Mouse (Mus musculus): ENCODE measurements around the gene Adamts20. TPM values are rescaled to one million over a fixed set of nuclear protein-coding genes. Genes with fewer than 3 reads are reported as not detected.

Gene Adamts20
- polyA plus RNA-seq, 1 experiment from 2014 or later, result 4.0 TPM

DNA sequence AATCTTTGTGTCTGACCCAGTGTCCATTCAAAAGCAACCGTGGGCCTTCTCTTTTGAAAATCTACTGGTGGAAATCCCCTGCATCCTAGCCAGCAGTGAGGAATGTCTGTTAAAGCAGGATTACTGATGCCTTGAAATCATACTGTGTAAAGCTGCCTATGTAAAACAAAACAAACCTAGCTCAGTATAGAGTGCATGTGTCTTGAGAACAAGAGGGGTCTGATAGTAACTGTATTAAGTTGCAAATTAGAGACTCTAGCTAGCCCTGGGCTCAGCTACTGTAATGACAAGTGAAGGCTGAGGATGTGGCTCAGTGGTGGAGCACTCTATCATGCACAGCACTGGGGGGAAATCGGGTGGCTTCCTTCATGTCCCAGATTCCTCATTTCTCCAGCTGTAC, 22.2 kb downstream of the Adamts20 start:
- no peaks in the 10 kb centered on the region for H3K9me3 ChIP-seq
- no peak overlapping the region for H3K27ac ChIP-seq (replicated peaks)
- H3K9ac ChIP-seq, result no peak overlapping the region
- 48% methylated on average over 2 of the region's 2 CpGs for WGBS
- ATAC-seq (ENCODE audit: low read depth), result no peak
- H3K4me3 ChIP-seq, result no peak overlapping the region
- H3K4me1 ChIP-seq (replicated peaks), result peaks cover 23% of the 10 kb centered on the region
- H3K36me3 ChIP-seq, result no peaks in the 10 kb centered on the region
- H3K27me3 ChIP-seq, result no peaks in the 10 kb centered on the region
- H3K4me2 ChIP-seq, result no peak overlapping the region

DNA sequence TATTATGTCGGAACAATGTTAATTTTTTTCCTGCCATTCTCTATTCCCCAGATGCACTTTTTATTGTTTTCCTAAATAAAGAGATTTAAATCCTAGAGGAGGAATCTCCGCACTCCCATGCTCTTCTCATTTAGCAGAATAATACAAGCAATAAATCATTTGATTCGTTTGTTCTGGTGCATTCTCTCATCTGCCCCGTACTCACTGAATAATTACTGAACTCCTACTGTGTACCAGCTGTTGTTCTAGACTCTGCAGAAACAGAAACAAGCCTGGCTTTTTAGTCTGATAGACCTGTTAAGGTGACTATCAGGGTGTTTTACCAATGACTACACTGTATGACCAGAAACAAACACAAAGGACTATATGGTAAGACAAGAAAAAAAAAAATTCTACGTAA, 29.7 kb downstream of the Adamts20 start:
- Histone ChIP-seq H3K9ac (no peak overlapping the region), H3K36me3 (no peaks in the 10 kb centered on the region), H3K27ac (replicated peaks) (no peak overlapping the region), H3K9me3 (no peaks in the 10 kb centered on the region), H3K4me1 (replicated peaks) (peaks cover 6% of the 10 kb centered on the region; the same call in 1 of the 2 replicates), H3K27me3 (no peaks in the 10 kb centered on the region), H3K4me3 (no peak overlapping the region), H3K4me2 (no peak overlapping the region)
- peak; percentile 85 for ATAC-seq (ENCODE audit: low read depth)
- 28% methylated on average over 5 of the region's 5 CpGs for WGBS

DNA sequence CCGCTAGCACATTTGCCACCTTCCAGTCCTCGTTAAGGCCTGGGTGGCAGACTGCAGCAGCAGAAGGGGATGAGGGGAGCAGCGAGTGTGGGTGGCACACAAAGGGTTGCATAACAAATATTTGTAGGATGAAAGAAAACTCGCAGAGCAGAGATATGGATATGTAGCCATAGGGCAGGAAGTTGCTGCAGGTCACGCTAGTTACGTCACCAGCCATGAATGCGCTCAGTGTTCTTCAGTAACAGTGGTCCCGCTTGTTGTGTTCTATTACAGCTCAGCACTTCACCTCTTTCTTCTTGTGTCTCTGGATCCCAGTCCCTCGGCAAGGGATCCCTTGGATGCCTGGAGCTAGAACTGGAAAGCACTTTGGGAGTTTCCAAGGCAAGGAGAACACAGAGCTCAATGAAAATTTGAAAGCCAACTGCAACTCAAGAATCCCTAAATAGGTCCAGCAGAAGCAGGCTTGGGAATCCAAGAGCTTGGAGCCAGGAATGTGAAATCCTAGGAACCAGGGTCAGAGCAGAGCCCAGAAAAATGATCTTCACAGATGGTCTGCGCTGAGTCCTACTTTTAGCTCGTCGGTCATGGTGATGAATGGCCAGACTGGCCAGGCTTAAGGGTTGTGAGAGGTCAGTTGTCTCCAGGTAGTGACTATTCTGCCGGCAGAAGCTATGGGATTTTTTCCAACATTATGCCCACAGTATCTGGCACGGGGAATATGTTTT, 34.4 kb downstream of the Adamts20 start:
- no peak for ATAC-seq (ENCODE audit: low read depth)
- Histone ChIP-seq H3K27me3 (no peaks in the 10 kb centered on the region), H3K4me3 (no peak overlapping the region), H3K4me1 (replicated peaks) (0 out of 2 replicates have a peak, but pooled peaks cover 3% of the 10 kb centered on the region), H3K9me3 (no peaks in the 10 kb centered on the region), H3K27ac (replicated peaks) (no peak overlapping the region), H3K36me3 (no peaks in the 10 kb centered on the region), H3K4me2 (no peak overlapping the region), H3K9ac (no peak overlapping the region)
- 74% methylated on average over 14 of the region's 14 CpGs for WGBS

DNA sequence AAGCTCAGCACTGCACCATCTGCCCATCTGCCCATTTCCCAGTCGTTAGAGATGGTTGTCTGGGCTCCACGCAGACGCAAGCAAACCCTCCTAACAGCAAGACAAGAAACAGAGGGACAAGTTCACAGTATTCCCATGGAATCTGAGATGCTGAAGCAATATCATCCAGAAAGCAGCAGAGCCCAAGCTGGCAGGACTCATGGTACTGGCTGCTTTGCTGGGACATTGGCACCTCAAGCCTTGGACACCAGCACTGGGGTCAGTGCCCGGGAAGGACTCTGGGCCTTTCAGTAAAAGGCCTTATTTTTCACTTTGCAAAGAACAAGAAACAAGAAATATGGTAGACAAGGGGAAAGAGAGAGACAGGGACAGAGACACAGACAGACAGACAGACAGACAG, 36.5 kb downstream of the Adamts20 start:
- ATAC-seq (ENCODE audit: low read depth), result no peak
- H3K4me2 ChIP-seq, result no peak overlapping the region
- H3K27ac ChIP-seq (replicated peaks), result no peak overlapping the region
- no peaks in the 10 kb centered on the region for H3K9me3 ChIP-seq
- 0 out of 2 replicates have a peak, but pooled peaks cover 3% of the 10 kb centered on the region for H3K4me1 ChIP-seq (replicated peaks)
- H3K9ac ChIP-seq, result no peak overlapping the region
- H3K4me3 ChIP-seq, result no peak overlapping the region
- 89% methylated on average over 4 of the region's 4 CpGs for WGBS
- no peaks in the 10 kb centered on the region for H3K36me3 ChIP-seq
- H3K27me3 ChIP-seq, result no peaks in the 10 kb centered on the region

DNA sequence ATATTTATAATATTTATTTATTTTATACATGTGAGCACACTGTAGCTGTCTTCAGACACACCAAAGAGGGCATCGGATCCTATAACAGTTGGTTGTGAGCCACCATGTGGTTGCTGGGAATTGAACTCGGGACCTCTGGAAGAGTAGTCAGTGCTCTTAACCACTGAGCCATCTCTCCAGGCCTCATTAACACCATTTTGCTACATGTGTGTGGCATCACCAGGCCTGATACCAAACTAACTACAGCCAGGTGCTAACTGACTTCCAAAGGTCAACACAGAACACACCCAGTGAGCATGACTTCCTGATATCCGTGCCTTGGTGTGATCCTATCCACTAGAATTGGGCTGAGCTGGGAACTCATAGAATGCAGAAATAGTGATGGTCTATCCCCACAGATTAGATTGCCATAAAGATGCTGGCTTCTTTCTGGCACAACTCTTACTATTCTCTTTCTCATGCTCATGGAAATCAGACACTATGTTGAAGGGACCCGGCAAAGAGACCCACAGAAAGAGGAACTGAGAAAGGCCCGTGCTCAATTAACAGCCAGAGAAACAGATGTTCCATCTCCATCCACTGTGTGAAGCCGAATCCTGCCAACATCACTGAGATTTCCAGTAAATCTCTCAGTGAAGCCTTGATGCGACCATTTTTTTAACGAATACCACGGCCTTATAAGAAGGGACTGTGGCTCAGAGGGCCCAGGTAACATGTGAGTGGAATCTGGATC, 37.6 kb downstream of the Adamts20 start:
- no peaks in the 10 kb centered on the region for H3K9me3 ChIP-seq
- 89% methylated on average over 9 of the region's 9 CpGs for WGBS
- ATAC-seq (ENCODE audit: low read depth), result no peak
- H3K9ac ChIP-seq, result no peak overlapping the region
- H3K27ac ChIP-seq (replicated peaks), result no peak overlapping the region
- no peaks in the 10 kb centered on the region for H3K36me3 ChIP-seq
- H3K4me1 ChIP-seq (replicated peaks), result 0 out of 2 replicates have a peak, but pooled peaks cover 3% of the 10 kb centered on the region
- no peaks in the 10 kb centered on the region for H3K27me3 ChIP-seq
- no peak overlapping the region for H3K4me3 ChIP-seq
- no peak overlapping the region for H3K4me2 ChIP-seq

DNA sequence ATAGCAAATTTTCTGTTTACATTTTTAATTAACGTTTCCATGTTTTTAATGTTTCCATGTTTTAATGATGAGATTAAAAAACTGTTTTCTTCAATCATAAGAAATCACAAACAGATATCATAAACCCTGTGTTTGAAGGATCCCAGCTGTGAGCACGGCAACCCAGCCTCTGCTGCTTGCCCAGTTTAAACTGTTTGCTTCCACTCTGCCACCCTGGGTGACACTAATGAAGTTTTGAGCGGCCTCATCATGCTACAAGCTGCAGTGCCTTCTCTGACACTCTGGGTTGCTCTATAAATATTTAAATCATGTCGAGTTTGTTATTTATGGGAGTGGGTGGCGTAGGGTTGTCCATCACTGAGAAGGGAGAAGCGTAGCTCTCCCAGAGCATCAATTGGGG, 44.7 kb downstream of the Adamts20 start:
- H3K27ac ChIP-seq (replicated peaks), result no peak overlapping the region
- 26% methylated on average over 6 of the region's 6 CpGs for WGBS
- ATAC-seq (ENCODE audit: low read depth), result no peak

DNA sequence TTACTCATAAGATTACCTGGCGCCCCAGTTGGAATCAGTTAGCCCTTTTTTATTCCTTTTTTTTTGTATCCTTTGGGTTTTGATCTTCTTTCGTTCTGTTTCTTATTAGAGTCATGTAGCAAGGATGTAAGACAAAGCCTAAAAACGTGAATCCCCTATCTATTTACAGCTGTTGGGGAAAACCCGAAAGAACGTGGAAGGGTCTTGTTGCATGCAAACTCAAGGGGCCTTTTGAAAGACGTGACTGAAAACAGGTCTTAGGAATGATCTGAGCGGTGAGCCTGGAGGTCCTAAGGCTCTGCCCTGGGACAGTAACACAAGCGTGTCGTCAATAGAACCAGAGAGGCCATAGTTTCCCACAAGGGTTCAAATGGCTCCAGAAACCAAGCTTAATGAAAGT, 46.1 kb downstream of the Adamts20 start:
- Histone ChIP-seq H3K36me3 (no peaks in the 10 kb centered on the region), H3K9me3 (no peaks in the 10 kb centered on the region), H3K4me1 (replicated peaks) (peaks cover 8% of the 10 kb centered on the region), H3K27ac (replicated peaks) (no peak overlapping the region), H3K9ac (no peak overlapping the region), H3K27me3 (no peaks in the 10 kb centered on the region), H3K4me3 (no peak overlapping the region), H3K4me2 (no peak overlapping the region)
- no peak for ATAC-seq (ENCODE audit: low read depth)
- WGBS, result 95% methylated on average over 9 of the region's 9 CpGs

More for the DNA sequence above, 44.7 kb downstream of the Adamts20 start:
- no peak overlapping the region for H3K4me3 ChIP-seq
- no peaks in the 10 kb centered on the region for H3K9me3 ChIP-seq
- no peak overlapping the region for H3K4me2 ChIP-seq
- peaks cover 8% of the 10 kb centered on the region for H3K4me1 ChIP-seq (replicated peaks)
- no peak overlapping the region for H3K9ac ChIP-seq
- no peaks in the 10 kb centered on the region for H3K27me3 ChIP-seq
- H3K36me3 ChIP-seq, result no peaks in the 10 kb centered on the region

DNA sequence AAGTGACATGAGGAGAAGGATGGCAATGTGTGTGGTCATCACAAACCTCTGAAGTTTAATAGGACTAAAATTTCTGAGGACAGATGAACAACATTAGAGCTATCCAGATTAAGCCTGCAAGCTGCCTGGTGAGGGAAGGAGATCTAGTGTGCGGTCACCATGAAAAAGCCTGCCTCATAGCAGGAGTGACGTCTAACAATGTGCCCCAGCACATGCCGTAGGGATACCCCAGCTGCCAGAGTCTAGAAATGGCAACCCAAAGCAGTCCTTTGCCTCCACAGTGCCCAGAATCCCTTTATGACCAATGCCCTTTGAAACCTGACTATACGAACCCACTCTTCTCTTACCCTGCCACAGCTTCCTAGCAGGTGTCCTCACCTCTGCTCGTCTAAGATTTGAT, 46.8 kb downstream of the Adamts20 start:
- Histone ChIP-seq H3K36me3 (no peaks in the 10 kb centered on the region), H3K4me2 (no peak overlapping the region), H3K27ac (replicated peaks) (no peak overlapping the region), H3K9me3 (no peaks in the 10 kb centered on the region), H3K27me3 (no peaks in the 10 kb centered on the region), H3K4me1 (replicated peaks) (peaks cover 8% of the 10 kb centered on the region), H3K4me3 (no peak overlapping the region), H3K9ac (no peak overlapping the region)
- 82% methylated on average over 5 of the region's 5 CpGs for WGBS
- ATAC-seq (ENCODE audit: low read depth), result no peak

DNA sequence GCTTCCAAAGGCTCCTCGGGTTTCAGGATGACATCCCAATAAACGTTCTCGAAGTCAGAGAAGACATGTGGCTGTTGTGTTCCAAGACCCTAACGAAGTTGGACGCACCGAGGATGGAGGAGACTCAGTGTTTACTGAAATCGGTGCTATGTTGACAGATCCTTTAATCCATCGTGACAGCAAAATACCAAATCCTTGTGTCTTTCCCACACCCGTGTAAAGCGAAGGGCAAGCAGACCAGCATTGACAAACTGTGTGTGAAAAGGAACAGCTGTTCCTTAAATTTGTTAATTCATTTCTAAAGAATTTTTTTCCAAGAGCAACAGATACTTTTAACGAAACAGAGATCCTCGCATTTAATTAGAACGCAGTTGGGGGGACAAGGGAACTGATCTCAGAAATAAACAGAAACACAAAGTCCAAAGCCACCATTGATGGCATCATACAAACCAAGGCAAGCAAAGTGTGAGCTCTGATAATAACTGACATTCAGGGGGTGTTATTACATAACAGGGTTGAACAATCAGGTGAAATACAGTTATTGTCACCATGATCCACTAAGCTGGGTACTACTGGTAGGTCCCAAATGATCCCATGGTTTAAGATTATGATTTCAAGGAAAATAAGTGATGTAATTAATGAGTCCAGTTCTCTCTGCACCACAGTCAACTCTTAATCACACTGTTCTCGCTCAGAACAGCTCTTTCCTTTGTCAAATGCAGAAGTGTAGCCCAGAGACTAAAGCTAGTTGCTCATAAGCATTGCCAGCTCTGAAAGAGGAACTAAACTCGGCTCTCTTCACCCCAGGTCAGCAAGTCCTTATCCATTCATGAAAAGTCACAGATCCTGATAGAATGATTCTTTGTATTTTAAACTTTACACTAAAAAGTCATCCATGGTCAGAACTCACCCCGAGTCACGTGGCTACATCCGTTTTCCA, 47.7 kb downstream of the Adamts20 start:
- Histone ChIP-seq H3K9ac (no peak overlapping the region), H3K4me1 (replicated peaks) (peaks cover 8% of the 10 kb centered on the region), H3K9me3 (no peaks in the 10 kb centered on the region), H3K27ac (replicated peaks) (no peak overlapping the region), H3K4me2 (no peak overlapping the region), H3K36me3 (no peaks in the 10 kb centered on the region), H3K27me3 (no peaks in the 10 kb centered on the region), H3K4me3 (no peak overlapping the region)
- WGBS, result 85% methylated on average over 18 of the region's 18 CpGs
- no peak for ATAC-seq (ENCODE audit: low read depth)

DNA sequence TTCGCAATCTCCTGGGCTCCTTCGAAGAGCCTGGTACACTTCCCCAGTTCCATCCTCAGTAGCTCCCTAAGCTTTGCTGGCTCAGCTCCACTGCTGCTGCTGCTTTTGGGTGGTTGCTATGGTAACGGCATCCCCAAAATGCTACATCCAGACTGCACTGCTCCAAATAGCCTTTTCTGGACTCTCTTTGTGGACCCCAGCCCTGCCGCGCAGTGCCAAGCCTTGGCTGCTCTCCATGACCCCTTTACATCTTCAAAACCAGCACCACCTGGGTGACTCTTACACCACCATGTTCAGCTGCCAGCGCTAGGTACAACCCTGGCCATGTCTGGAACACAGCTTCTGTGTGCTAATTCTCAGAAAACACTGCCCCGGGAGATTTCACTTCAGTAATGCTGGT, 55.4 kb downstream of the Adamts20 start:
- Histone ChIP-seq H3K36me3 (no peaks in the 10 kb centered on the region), H3K4me1 (replicated peaks) (peaks cover 14% of the 10 kb centered on the region), H3K27me3 (peaks cover 13% of the 10 kb centered on the region; the same call in 1 of the 2 replicates), H3K4me2 (no peak overlapping the region), H3K4me3 (no peak overlapping the region), H3K9ac (no peak overlapping the region), H3K27ac (replicated peaks) (no peak overlapping the region), H3K9me3 (no peaks in the 10 kb centered on the region)
- ATAC-seq (ENCODE audit: low read depth), result peak; percentile 79
- 58% methylated on average over 7 of the region's 7 CpGs for WGBS

DNA sequence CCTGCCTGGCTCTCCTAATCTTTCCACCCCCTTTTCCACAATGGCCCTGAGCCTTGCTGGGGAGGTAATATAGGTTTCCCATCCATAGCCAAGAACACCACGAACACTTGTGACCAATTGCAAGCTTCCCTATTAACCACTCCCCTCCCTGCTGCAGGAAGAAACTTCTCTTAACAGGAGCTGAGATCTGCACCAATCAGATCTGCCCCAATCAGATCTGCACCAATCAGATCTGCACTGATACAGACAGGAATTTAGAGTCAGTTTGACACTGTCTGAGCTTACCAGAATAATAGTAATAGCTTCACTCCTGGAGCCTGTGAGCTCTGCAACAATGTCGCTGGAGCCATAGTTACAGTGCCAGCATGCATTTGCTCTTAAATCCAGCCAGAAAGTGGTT, 58.9 kb downstream of the Adamts20 start:
- no peak for ATAC-seq (ENCODE audit: low read depth)
- Histone ChIP-seq H3K27ac (replicated peaks) (no peak overlapping the region), H3K9ac (no peak overlapping the region), H3K36me3 (no peaks in the 10 kb centered on the region), H3K4me2 (peak overlapping the region; percentile 16; the same call in 1 of the 2 replicates), H3K9me3 (no peaks in the 10 kb centered on the region), H3K4me3 (no peak overlapping the region), H3K4me1 (replicated peaks) (peaks cover 26% of the 10 kb centered on the region), H3K27me3 (peaks cover 19% of the 10 kb centered on the region; the same call in 1 of the 2 replicates)
- 14% methylated on average over 2 of the region's 2 CpGs for WGBS
